Comparison of ENCODE assay signal across 8 mouse cellular contexts in genomic region chr10:9901071-9901696, GRCm38 (mm10). TPM values are rescaled to one million over a fixed set of nuclear protein-coding genes. Genes with fewer than 3 reads are reported as not detected.
DNase-seq lines count a peak whose midpoint lies in the region; ATAC-seq and TF ChIP-seq lines count a peak whose summit lies in the region.

Gene Stxbp5, minus strand, starts transcription at chr10:9901079.

- no peaks in the 10 kb centered on the region for H3K9me3 ChIP-seq in lung, embryonic 14.5 days (ENCODE audit: low read depth, low read length)

- H3K27me3 ChIP-seq in lung, embryonic 14.5 days (ENCODE audit: insufficient read depth, low read length): no peaks in the 10 kb centered on the region

- H3K9ac ChIP-seq in lung, embryonic 14.5 days: peak within 1 kb of the TSS; percentile 89

- ATAC-seq in lung, embryonic 14.5 days (ENCODE audit: insufficient read depth): peak; percentile 77

- under 1% methylated on average over 48 of the region's 52 CpGs for WGBS in lung, embryonic 14.5 days
- 1% methylated on average over 52 of the region's 52 CpGs for WGBS in olfactory bulb, adult 2 months

- H3K4me1 ChIP-seq in lung, embryonic 14.5 days (ENCODE audit: insufficient read depth): no peaks in the 10 kb centered on the region
- H3K4me1 ChIP-seq in olfactory bulb, adult 2 months (ENCODE audit: control insufficient read depth, insufficient read depth, low read length): no peaks in the 10 kb centered on the region

- peak within 1 kb of the TSS; percentile 93 for H3K27ac ChIP-seq in lung, embryonic 14.5 days (ENCODE audit: low read depth)
- peak within 1 kb of the TSS; percentile 92 for H3K27ac ChIP-seq in olfactory bulb, adult 2 months (ENCODE audit: insufficient read depth, low read depth, low read length)

- peak within 1 kb of the TSS; percentile 96 for H3K4me2 ChIP-seq in lung, embryonic 14.5 days

- peak; percentile 91 for DNase-seq in Muller cell, postnatal 12 days (ENCODE audit: inconsistent ontology term)
- peak; percentile 86 for DNase-seq in cerebellum, adult 8-10 months
- peak; percentile 78 for DNase-seq in forelimb bud, embryonic 11.5 days (ENCODE audit: low read depth, low spot score)
- peak; percentile 85 for DNase-seq in heart, postnatal 4 days
- DNase-seq in layer of hippocampus, adult 8-10 months (ENCODE audit: low spot score in 2 of 2): peak; percentile 51 to 79
- DNase-seq in lung, embryonic 14.5 days: peak; percentile 92
- DNase-seq in thymus, adult 18-20 months: peak; percentile 50 to 57

- H3K4me3 ChIP-seq in lung, embryonic 14.5 days (ENCODE audit: low read depth, low read length): peak within 1 kb of the TSS; percentile 85
- H3K4me3 ChIP-seq in olfactory bulb, adult 2 months (ENCODE audit: insufficient read depth, low read depth, low read length): peak within 1 kb of the TSS; percentile 74

- no peak for TF ChIP-seq CTCF in lung, embryonic 14.5 days (IDR thresholded peaks at IDR 0.05; ENCODE audit: low read depth)
- no peak for TF ChIP-seq CTCF in olfactory bulb, adult 2 months (IDR thresholded peaks at IDR 0.05; ENCODE audit: insufficient read depth, low read depth, low read length)

- no peaks in the 10 kb centered on the region for H3K36me3 ChIP-seq in lung, embryonic 14.5 days (ENCODE audit: insufficient read depth)

- TF ChIP-seq POLR2A in olfactory bulb, adult 2 months (IDR thresholded peaks at IDR 0.05; ENCODE audit: insufficient read depth, low read depth, low read length): peak; percentile 90

RNA-seq across cellular contexts. Expression of gene Stxbp5, which starts in this region (rescaled TPM):
- total RNA-seq in heart, postnatal 4 days (2021): 10 to 100 TPM; 13.7 to 15.3 TPM
- total RNA-seq in layer of hippocampus, adult 8-10 months (2022): 100 to 1,000 TPM; 101 to 117 (median 111) TPM
- polyA plus RNA-seq in lung, embryonic 14.5 days (2014; fragmentation: Nextera tagmentation; extraction: Ambion mirVana): 6.0 TPM in 2 replicates
- polyA plus RNA-seq in olfactory bulb, adult 2 months (2012; ENCODE audit: insufficient read depth, insufficient read length, low replicate concordance, missing spikeins): 206 TPM in 1 of 2 replicates, not detected in the other

Comparison
In these comparisons a context has a peak if more than half of its experiments do, and no peak if none do; other contexts are left out.
1. Peak in every context shown above with its lines: DNase-seq, ATAC-seq, H3K4me3 ChIP-seq and H3K27ac ChIP-seq.
2. RNA of gene Stxbp5 (total RNA-seq): 101 to 117 TPM in layer of hippocampus, adult 8-10 months; 13.7 to 15.3 TPM in heart, postnatal 4 days; every median in the first group is over 4 times any median in the second.